Mouse (Mus musculus) lung, postnatal 0 days (tissue): ENCODE measurements around the gene Tpcn1. TPM values are rescaled to one million over a fixed set of nuclear protein-coding genes. Genes with fewer than 3 reads are reported as not detected.

Source experiments
- ATAC-seq: fragments of 200-750 bp; cut with Nextera tagmentation; 2 replicates; pipeline ENCODE4 v1.8.0; 2017; ENCODE audit warnings: moderate library complexity
- DNase-seq: peaks from one replicate; pipeline ENCODE4 v3.0.0-alpha.2; 2016; ENCODE audit warnings: low spot score
- H3K27ac ChIP-seq: fragments of 300-500 bp; sonication (generic); 2 replicates; pipeline ENCODE4 v1.5.1; 2014; ENCODE audit warnings: antibody characterized with exemption, mild to moderate bottlenecking, low read length, mixed read lengths
- H3K27me3 ChIP-seq: fragments of 300-500 bp; sonication (generic); replicated peaks from 2 replicates; pipeline ENCODE4 v1.6.1; 2014; ENCODE audit warnings: low read length, mixed read lengths; ENCODE audit not compliant: insufficient read depth
- H3K36me3 ChIP-seq: fragments of 300-500 bp; sonication (generic); 2 replicates; pipeline ENCODE4 v1.6.1; 2014; ENCODE audit warnings: low read length, mixed read lengths; ENCODE audit not compliant: insufficient read depth
- H3K4me1 ChIP-seq: fragments of 300-500 bp; sonication (generic); 2 replicates; pipeline ENCODE4 v1.6.1; 2014; ENCODE audit warnings: antibody characterized with exemption, low read depth, low read length, mixed read lengths; ENCODE audit not compliant: insufficient read depth
- H3K4me2 ChIP-seq: fragments of 300-500 bp; sonication (generic); replicated peaks from 2 replicates; pipeline ENCODE4 v1.6.1; 2014; ENCODE audit warnings: low read depth, mild to moderate bottlenecking, low read length, moderate library complexity, mixed read lengths
- H3K4me3 ChIP-seq: fragments of 300-500 bp; sonication (generic); 2 replicates; pipeline ENCODE4 v1.5.1; 2014; ENCODE audit warnings: low read depth, low read length
- H3K9ac ChIP-seq: fragments of 300-500 bp; sonication (generic); replicated peaks from 2 replicates; pipeline ENCODE4 v1.6.1; 2014; ENCODE audit warnings: low read depth, mild to moderate bottlenecking
- H3K9me3 ChIP-seq: fragments of 300-500 bp; sonication (generic); 2 replicates; pipeline ENCODE4 v1.6.1; 2016; ENCODE audit warnings: low read length, mixed read lengths
- CTCF ChIP-seq: IDR thresholded peaks from 2 replicates; pipeline ENCODE4 v1.5.1; 2016; ENCODE audit warnings: antibody characterized with exemption, mild to moderate bottlenecking
- EP300 ChIP-seq: IDR thresholded peaks from 2 replicates; pipeline ENCODE4 v1.6.1; 2016; ENCODE audit warnings: antibody characterized with exemption, mild to moderate bottlenecking, control low read depth
- WGBS: fragments of 180-500 bp; shearing (Covaris S2); extraction: QIAGEN DNeasy Blood & Tissue Kit; methylation state at CpG from one replicate; pipeline ENCODE4 v1.1.7; 2014; 5-methylcytosine and 5-hydroxymethylcytosine counted together
- polyA plus RNA-seq: library from polyadenylated mRNA; unstranded; fragments of >200 nt; fragmentation: Nextera tagmentation; extraction: Ambion mirVana; gene quantifications from 2 replicates; pipeline ENCODE4 v1.2.1, GENCODE M21; 2015

Tpcn1 gene
- polyA plus RNA-seq, 1 experiment from 2014 or later, result 17.5 TPM

GRCm38 (mm10) chr5:120599625-120600024, 11.2 kb upstream of the Tpcn1 start:
- Histone ChIP-seq H3K27me3 (no peaks in the 10 kb centered on the region), H3K4me2 (no peak overlapping the region), H3K4me1 (no peaks in the 10 kb centered on the region), H3K4me3 (no peak overlapping the region), H3K27ac (no peak overlapping the region), H3K9ac (no peak overlapping the region), H3K9me3 (no peaks in the 10 kb centered on the region), H3K36me3 (no peaks in the 10 kb centered on the region)
- DNase-seq, result no peak
- TF ChIP-seq CTCF, result no peak
- no peak for TF ChIP-seq EP300
- ATAC-seq, result no peak
- 73% methylated on average over 6 of the region's 6 CpGs for WGBS

GRCm38 (mm10) chr5:120594485-120594884, 6.0 kb upstream of the Tpcn1 start:
- H3K9me3 ChIP-seq, result no peaks in the 10 kb centered on the region
- H3K4me1 ChIP-seq, result no peaks in the 10 kb centered on the region
- H3K36me3 ChIP-seq, result no peaks in the 10 kb centered on the region
- DNase-seq, result no peak
- no peak for ATAC-seq
- H3K27ac ChIP-seq, result no peak overlapping the region
- H3K4me3 ChIP-seq, result no peak overlapping the region
- TF ChIP-seq CTCF (no peak), EP300 (no peak)
- H3K4me2 ChIP-seq, result no peak overlapping the region
- no peaks in the 10 kb centered on the region for H3K27me3 ChIP-seq
- WGBS, result 81% methylated on average over 6 of the region's 6 CpGs
- no peak overlapping the region for H3K9ac ChIP-seq

DNA sequence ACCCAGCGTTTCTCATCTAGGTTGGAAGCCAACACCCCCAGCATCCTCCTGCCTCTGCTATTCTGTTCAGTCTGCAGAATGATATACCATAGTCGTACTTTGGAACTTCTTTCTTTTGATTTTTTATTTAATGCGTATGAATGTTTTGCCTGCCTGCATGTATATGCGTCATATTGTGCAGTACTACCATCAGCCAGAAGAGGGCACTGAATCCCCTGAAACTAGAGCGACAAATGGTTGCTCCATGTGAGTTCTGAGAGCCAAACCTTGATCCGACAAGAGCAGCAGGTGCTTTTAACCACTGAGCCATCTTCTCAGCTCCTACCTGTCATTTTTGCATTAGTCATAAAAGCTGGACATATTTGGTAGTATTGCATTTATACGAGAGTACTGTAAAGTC, 3.7 kb upstream of the Tpcn1 start:
- H3K9me3 ChIP-seq, result no peaks in the 10 kb centered on the region
- no peak overlapping the region for H3K9ac ChIP-seq
- no peak for TF ChIP-seq EP300
- TF ChIP-seq CTCF, result peak; percentile 61
- H3K4me3 ChIP-seq, result no peak overlapping the region
- H3K4me2 ChIP-seq, result no peak overlapping the region
- no peak overlapping the region for H3K27ac ChIP-seq
- H3K27me3 ChIP-seq, result no peaks in the 10 kb centered on the region
- no peak for DNase-seq
- no peak for ATAC-seq
- H3K4me1 ChIP-seq, result peaks cover 9% of the 10 kb centered on the region; the same call in 1 of the 2 replicates
- WGBS, result 65% methylated on average over 7 of the region's 7 CpGs
- H3K36me3 ChIP-seq, result no peaks in the 10 kb centered on the region

GRCm38 (mm10) chr5:120590356-120591010, 2.0 kb upstream of the Tpcn1 start:
- Histone ChIP-seq H3K36me3 (no peaks in the 10 kb centered on the region), H3K4me1 (peaks cover 11% of the 10 kb centered on the region; the same call in 1 of the 2 replicates)

GRCm38 (mm10) chr5:120587940-120588568, 419 bp downstream of the Tpcn1 start:
- no peak for DNase-seq
- Histone ChIP-seq H3K9me3 (no peaks in the 10 kb centered on the region), H3K4me2 (peak overlapping the region; percentile 97), H3K4me3 (peak overlapping the region; percentile 69), H3K36me3 (no peaks in the 10 kb centered on the region; the same call in 1 of the 2 replicates), H3K4me1 (peaks cover 11% of the 10 kb centered on the region; the same call in 1 of the 2 replicates), H3K27me3 (no peaks in the 10 kb centered on the region), H3K27ac (peak overlapping the region; percentile 77), H3K9ac (peak overlapping the region; percentile 54)
- 2% methylated on average over 29 of the region's 29 CpGs for WGBS
- ATAC-seq, result no peak
- TF ChIP-seq CTCF, result no peak
- no peak for TF ChIP-seq EP300

More at GRCm38 (mm10) chr5:120590356-120591010, 2.0 kb upstream of the Tpcn1 start:
- Histone ChIP-seq H3K27me3 (no peaks in the 10 kb centered on the region), H3K9me3 (no peaks in the 10 kb centered on the region), H3K4me2 (no peak overlapping the region), H3K4me3 (no peak overlapping the region), H3K27ac (no peak overlapping the region), H3K9ac (no peak overlapping the region)
- ATAC-seq (no peak), DNase-seq (no peak)
- 72% methylated on average over 16 of the region's 16 CpGs for WGBS
- TF ChIP-seq CTCF (peak; percentile 67), EP300 (no peak)

DNA sequence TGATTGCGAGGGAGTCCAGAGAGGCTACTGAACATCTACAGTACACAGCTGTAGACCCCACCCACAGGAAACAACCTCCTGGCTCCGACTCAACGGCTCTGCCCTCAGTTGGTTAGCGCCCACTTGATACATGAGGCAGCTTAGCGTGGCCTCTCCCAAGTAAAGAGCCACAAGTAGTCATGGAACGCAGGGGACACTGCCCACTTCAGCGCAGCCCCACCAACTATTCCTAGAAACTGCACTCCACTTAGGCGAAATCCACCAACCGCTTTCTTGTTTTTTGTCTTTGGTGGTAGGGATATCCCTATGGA, 902 bp downstream of the Tpcn1 start:
- H3K4me1 ChIP-seq, result peaks cover 11% of the 10 kb centered on the region; the same call in 1 of the 2 replicates
- DNase-seq (peak; percentile 77), ATAC-seq (peak; percentile 17)
- 0 out of 2 replicates have a peak overlapping the region, but pooled peaks have one; percentile 77 for H3K27ac ChIP-seq
- TF ChIP-seq EP300 (peak; percentile 40; the same call in 1 of the 2 replicates), CTCF (no peak)
- H3K9ac ChIP-seq, result no peak overlapping the region
- no peaks in the 10 kb centered on the region for H3K9me3 ChIP-seq
- H3K4me2 ChIP-seq, result peak overlapping the region; percentile 97
- H3K4me3 ChIP-seq, result peak overlapping the region; percentile 69
- no peaks in the 10 kb centered on the region; the same call in 1 of the 2 replicates for H3K36me3 ChIP-seq
- WGBS, result 6% methylated on average over 9 of the region's 9 CpGs
- no peaks in the 10 kb centered on the region for H3K27me3 ChIP-seq
